Mouse (Mus musculus): ENCODE data around the gene Ctf2. TPM values are rescaled to one million over a fixed set of nuclear protein-coding genes. Genes with fewer than 3 reads are reported as not detected.

The Ctf2 gene
- polyA plus RNA-seq, 1 experiment from 2014 or later: 0.11 TPM

DNA sequence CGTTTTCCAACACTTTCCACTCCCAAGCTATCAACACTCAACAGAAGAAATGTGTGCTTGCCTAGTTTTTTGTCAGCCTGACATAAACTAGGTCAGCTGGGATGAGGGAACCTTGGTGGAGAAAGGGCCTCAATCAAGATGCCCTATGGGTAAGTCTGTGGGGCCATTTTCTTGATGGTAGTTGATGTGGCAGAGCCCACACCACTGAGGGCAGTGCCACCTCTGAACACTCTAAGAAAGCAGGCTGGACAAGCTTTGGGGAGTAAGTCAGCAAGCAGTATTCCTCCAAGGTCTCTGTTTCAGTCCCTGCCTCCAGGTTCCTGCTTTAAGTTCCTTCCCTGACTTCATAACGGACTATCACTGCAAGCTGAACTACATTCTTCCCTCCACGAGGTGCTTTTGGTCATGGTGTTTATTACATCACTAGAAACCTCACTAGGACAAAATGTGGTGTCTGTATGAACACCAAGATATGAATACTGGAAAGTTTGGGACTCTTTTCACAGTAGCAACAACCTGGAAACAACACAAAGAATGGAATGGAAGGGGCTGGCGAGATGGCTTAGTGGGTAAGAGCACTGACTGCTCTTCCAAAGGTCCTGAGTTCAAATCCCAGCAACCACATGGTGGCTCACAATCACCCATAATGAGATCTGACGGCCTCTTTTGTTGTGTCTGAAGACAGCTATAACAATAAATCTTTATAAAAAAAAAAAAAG lies 22.5 kb downstream of the Ctf2 start:
- Histone ChIP-seq H3K9me3 (replicated peaks; ENCODE audit: control insufficient read depth, low read length) (no peaks in the 10 kb centered on the region), H3K4me2 (ENCODE audit: low read depth, low read length) (peak overlapping the region; percentile 84), H3K9ac (ENCODE audit: low read length) (peak overlapping the region; percentile 93), H3K36me3 (ENCODE audit: control insufficient read depth, insufficient read depth) (peaks cover 11% of the 10 kb centered on the region; the same call in 1 of the 2 replicates), H3K27ac (ENCODE audit: low read length) (peak overlapping the region; percentile 98), H3K4me1 (ENCODE audit: control insufficient read depth, insufficient read depth, low read length) (peaks cover 29% of the 10 kb centered on the region), H3K27me3 (ENCODE audit: control insufficient read depth, insufficient read depth, low read length) (no peaks in the 10 kb centered on the region), H3K4me3 (ENCODE audit: low read length) (peak overlapping the region; percentile 82)
- ATAC-seq (replicated peaks; ENCODE audit: extremely low read depth, insufficient read depth, low FRiP score): no peak
- 62% methylated on average over 5 of the region's 5 CpGs for WGBS

DNA sequence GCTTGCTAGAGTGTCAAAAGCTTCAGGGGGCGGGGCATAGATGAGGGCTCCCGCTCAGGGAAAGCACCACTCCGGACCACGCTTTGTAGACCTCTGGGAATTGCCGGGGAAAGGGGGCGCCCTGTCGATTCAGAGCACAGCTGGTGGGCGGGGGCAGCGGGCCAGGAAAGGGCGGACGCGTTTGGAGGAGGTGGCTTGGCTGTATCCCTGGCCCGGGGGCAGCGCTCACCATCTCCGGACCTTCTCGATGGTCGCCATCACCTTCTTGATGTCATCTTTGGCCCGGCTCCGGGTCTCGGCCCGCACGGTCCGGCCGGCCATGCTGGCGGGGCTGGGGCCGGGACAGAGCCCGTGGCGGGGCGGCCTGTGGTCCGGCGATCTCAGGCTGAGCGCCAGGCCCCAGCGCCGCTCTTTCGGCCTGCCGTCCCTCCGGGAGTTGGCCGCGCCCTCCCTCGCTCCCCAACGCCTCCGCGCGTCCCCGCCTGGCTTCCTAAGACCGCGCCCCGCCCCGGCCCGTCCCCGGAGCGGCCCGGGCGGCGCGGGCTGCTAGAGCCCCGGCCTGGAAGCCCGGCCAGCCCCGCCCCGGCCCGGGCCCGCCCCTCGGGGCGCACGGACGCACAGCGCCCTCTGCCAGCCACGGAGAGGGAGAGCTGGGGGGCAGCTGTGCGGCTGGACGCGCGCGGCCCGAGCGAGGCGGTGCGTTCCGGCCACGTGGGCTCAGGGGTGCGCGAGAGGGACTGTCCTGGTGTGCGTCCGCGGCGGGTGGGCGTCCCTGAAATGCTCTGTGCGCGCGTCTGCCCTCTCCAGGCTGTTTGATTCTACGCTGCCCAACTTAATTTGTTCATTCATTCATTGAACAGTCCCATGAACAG lies 23.5 kb downstream of the Ctf2 start, which contains the start of gene Bcl7c:
TSS of gene Bcl7c (minus strand) at position 727 of the 872 bp plus-strand sequence.
- Histone ChIP-seq H3K27me3 (ENCODE audit: control insufficient read depth, insufficient read depth, low read length) (no peaks in the 10 kb centered on the region), H3K9me3 (replicated peaks; ENCODE audit: control insufficient read depth, low read length) (no peaks in the 10 kb centered on the region), H3K27ac (ENCODE audit: low read length) (peak within 1 kb of the TSS; percentile 98), H3K4me2 (ENCODE audit: low read depth, low read length) (peak within 1 kb of the TSS; percentile 84), H3K36me3 (ENCODE audit: control insufficient read depth, insufficient read depth) (peaks cover 18% of the 10 kb centered on the region), H3K4me3 (ENCODE audit: low read length) (peak within 1 kb of the TSS; percentile 82), H3K9ac (ENCODE audit: low read length) (peak within 1 kb of the TSS; percentile 93), H3K4me1 (ENCODE audit: control insufficient read depth, insufficient read depth, low read length) (peaks cover 29% of the 10 kb centered on the region)
- WGBS: 1% methylated on average over 88 of the region's 90 CpGs
- peak; percentile 85 for ATAC-seq (replicated peaks; ENCODE audit: extremely low read depth, insufficient read depth, low FRiP score)

GRCm38 (mm10) chr7:127707957-127708206 lies 24.1 kb downstream of the Ctf2 start:
- Histone ChIP-seq H3K36me3 (ENCODE audit: control insufficient read depth, insufficient read depth) (peaks cover 24% of the 10 kb centered on the region), H3K4me3 (ENCODE audit: low read length) (peak overlapping the region; percentile 82), H3K9ac (ENCODE audit: low read length) (peak overlapping the region; percentile 93), H3K4me1 (ENCODE audit: control insufficient read depth, insufficient read depth, low read length) (peaks cover 28% of the 10 kb centered on the region), H3K4me2 (ENCODE audit: low read depth, low read length) (peak overlapping the region; percentile 84), H3K27ac (ENCODE audit: low read length) (peak overlapping the region; percentile 98), H3K9me3 (replicated peaks; ENCODE audit: control insufficient read depth, low read length) (no peaks in the 10 kb centered on the region), H3K27me3 (ENCODE audit: control insufficient read depth, insufficient read depth, low read length) (no peaks in the 10 kb centered on the region)
- 1% methylated on average over 5 of the region's 5 CpGs for WGBS
- no peak for ATAC-seq (replicated peaks; ENCODE audit: extremely low read depth, insufficient read depth, low FRiP score)

DNA sequence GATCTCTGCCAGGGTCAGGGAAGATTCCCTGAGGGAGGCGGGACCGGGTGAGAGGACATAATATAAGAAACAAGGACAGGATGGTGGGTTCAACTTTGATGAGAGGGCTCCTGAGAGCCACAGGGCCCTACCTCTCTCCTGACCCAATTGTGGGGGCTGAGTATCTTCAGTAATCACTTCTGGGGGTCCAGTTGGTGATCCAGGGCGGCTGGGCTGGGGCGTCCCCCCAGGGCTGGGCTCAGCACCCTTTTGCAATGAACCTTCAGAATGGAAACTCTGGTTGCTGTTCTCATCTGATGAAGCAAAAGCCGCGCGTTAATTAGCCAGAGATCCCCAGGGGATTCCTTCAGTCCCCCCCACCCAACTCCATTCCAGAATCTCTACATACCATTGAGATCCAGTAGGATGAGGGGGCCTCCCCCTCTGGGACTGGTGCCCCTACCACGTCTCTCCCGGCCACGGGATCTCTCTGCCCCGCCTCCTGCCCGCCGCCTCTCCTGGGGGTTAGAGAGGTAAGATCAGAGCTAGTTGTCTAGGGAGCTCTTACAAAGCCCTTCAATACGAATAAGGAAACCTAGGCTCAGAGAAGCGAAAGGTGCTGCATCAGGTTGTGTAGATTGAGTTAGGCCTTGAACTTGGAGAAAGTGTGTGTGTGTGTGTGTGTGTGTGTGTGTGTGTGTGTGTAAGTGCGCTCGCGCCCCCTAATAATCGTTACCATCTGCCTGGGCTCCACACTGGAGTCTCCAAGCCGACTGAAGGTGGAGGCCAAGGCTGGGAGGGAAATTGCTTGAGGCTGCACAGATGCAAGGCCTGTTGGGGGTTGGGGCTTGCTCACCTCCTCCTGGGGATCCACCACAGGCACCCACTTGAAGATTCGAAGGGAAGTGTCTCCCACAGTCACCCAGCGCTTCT lies 24.7 kb downstream of the Ctf2 start:
- Histone ChIP-seq H3K27me3 (ENCODE audit: control insufficient read depth, insufficient read depth, low read length) (no peaks in the 10 kb centered on the region), H3K4me2 (ENCODE audit: low read depth, low read length) (peak overlapping the region; percentile 84), H3K9ac (ENCODE audit: low read length) (peak overlapping the region; percentile 93), H3K36me3 (ENCODE audit: control insufficient read depth, insufficient read depth) (peaks cover 25% of the 10 kb centered on the region), H3K4me1 (ENCODE audit: control insufficient read depth, insufficient read depth, low read length) (peaks cover 23% of the 10 kb centered on the region), H3K9me3 (replicated peaks; ENCODE audit: control insufficient read depth, low read length) (no peaks in the 10 kb centered on the region), H3K27ac (ENCODE audit: low read length) (peak overlapping the region; percentile 98), H3K4me3 (ENCODE audit: low read length) (peak overlapping the region; percentile 82)
- 31% methylated on average over 22 of the region's 22 CpGs for WGBS
- ATAC-seq (replicated peaks; ENCODE audit: extremely low read depth, insufficient read depth, low FRiP score): no peak

DNA sequence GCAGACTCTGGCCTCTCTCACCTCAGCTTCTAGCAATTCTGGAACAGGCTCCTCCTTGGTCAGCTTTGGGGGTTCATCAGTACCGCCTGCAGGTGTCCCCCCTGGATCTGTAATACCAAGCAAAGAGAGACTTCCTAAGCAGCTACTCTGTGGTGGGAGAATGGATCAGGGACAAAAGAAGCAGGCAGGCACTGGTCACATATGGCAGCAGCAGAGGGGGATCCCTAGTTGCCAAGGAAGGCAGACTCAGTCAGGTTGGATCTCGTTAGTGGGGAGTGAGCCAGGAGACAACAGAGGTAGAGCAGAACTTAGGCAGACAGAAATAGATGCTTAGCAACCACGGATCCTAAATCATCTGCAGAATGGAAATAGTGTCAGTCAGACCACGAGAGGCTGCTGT lies 26.3 kb downstream of the Ctf2 start:
- no peak overlapping the region for H3K27ac ChIP-seq (ENCODE audit: low read length)
- no peak overlapping the region for H3K4me2 ChIP-seq (ENCODE audit: low read depth, low read length)
- no peaks in the 10 kb centered on the region for H3K9me3 ChIP-seq (replicated peaks; ENCODE audit: control insufficient read depth, low read length)
- H3K4me1 ChIP-seq (ENCODE audit: control insufficient read depth, insufficient read depth, low read length): peaks cover 17% of the 10 kb centered on the region
- no peak overlapping the region for H3K9ac ChIP-seq (ENCODE audit: low read length)
- H3K27me3 ChIP-seq (ENCODE audit: control insufficient read depth, insufficient read depth, low read length): no peaks in the 10 kb centered on the region
- peaks cover 25% of the 10 kb centered on the region for H3K36me3 ChIP-seq (ENCODE audit: control insufficient read depth, insufficient read depth)
- no peak overlapping the region for H3K4me3 ChIP-seq (ENCODE audit: low read length)
- 80% methylated on average over 4 of the region's 4 CpGs for WGBS
- ATAC-seq (replicated peaks; ENCODE audit: extremely low read depth, insufficient read depth, low FRiP score): no peak

DNA sequence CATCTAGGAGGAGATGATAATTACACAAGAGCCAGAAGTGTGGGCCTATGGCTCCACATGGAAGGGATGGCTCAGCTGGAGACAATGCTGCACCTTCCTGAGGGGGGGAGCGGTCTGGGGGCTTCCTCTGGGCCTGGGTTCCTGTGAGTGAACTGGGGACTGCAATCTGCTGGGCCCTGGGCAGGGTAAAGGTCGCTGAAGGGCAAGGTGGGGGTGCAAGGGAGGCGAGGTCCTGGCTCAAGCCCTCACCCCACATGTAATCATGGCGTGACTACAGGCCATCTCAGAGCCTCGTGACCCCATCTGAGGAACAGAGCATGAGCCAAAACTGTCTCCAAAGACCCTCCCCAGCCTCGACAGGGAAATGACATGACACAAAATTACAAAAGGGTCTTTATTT lies 27.4 kb downstream of the Ctf2 start:
- WGBS: 80% methylated on average over 6 of the region's 6 CpGs
- Histone ChIP-seq H3K36me3 (ENCODE audit: control insufficient read depth, insufficient read depth) (peaks cover 27% of the 10 kb centered on the region), H3K4me1 (ENCODE audit: control insufficient read depth, insufficient read depth, low read length) (peaks cover 17% of the 10 kb centered on the region), H3K9me3 (replicated peaks; ENCODE audit: control insufficient read depth, low read length) (no peaks in the 10 kb centered on the region), H3K4me3 (ENCODE audit: low read length) (no peak overlapping the region), H3K9ac (ENCODE audit: low read length) (no peak overlapping the region), H3K4me2 (ENCODE audit: low read depth, low read length) (no peak overlapping the region), H3K27ac (ENCODE audit: low read length) (no peak overlapping the region), H3K27me3 (ENCODE audit: control insufficient read depth, insufficient read depth, low read length) (no peaks in the 10 kb centered on the region)
- no peak for ATAC-seq (replicated peaks; ENCODE audit: extremely low read depth, insufficient read depth, low FRiP score)

- H3K36me3 ChIP-seq (ENCODE audit: control insufficient read depth, insufficient read depth): peaks cover 27% of the 10 kb centered on the region
- 91% methylated on average over 8 of the region's 8 CpGs for WGBS
Observed at GRCm38 (mm10) chr7:127703561-127704178, 28.3 kb downstream of the Ctf2 start.

DNA sequence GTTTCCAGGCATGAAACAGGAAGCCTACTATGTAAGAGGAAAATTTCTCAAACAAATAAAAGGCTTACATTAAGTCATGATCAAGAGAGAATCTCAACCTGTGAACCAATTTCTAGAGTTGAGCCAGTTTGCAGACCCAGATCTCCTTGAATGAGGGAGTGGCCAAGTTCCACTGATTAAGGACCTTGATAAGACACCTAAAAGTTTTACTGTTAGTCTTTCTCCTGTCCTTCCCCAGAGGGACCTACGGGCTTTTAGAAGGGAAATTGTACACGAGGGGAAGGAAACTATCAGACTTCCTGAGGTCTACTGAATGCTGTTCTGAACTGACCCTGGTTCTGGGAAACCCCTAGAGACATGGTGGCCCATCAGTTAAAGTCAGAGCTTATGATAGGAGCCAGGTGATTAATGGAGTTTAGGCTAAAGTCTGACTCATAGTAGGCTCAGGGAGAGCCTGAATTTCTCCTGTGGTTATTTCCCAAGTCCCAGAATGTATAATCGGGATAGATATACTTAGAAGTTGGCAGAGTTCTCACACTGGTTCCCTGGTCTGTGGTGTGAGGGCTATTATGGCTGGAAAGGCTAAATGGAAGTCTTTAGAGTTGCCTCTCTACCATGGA lies 31.1 kb downstream of the Ctf2 start:
- Histone ChIP-seq H3K36me3 (ENCODE audit: control insufficient read depth, insufficient read depth) (peaks cover 22% of the 10 kb centered on the region), H3K4me1 (ENCODE audit: control insufficient read depth, insufficient read depth, low read length) (no peaks in the 10 kb centered on the region), H3K4me2 (ENCODE audit: low read depth, low read length) (no peak overlapping the region), H3K27ac (ENCODE audit: low read length) (no peak overlapping the region), H3K27me3 (ENCODE audit: control insufficient read depth, insufficient read depth, low read length) (no peaks in the 10 kb centered on the region), H3K9me3 (replicated peaks; ENCODE audit: control insufficient read depth, low read length) (no peaks in the 10 kb centered on the region), H3K9ac (ENCODE audit: low read length) (no peak overlapping the region), H3K4me3 (ENCODE audit: low read length) (no peak overlapping the region)
- WGBS: 64% methylated on average over 3 of the region's 3 CpGs
- no peak for ATAC-seq (replicated peaks; ENCODE audit: extremely low read depth, insufficient read depth, low FRiP score)

More at GRCm38 (mm10) chr7:127703561-127704178, 28.3 kb downstream of the Ctf2 start:
- no peaks in the 10 kb centered on the region for H3K9me3 ChIP-seq (replicated peaks; ENCODE audit: control insufficient read depth, low read length)
- no peak overlapping the region for H3K27ac ChIP-seq (ENCODE audit: low read length)
- H3K27me3 ChIP-seq (ENCODE audit: control insufficient read depth, insufficient read depth, low read length): no peaks in the 10 kb centered on the region
- H3K4me2 ChIP-seq (ENCODE audit: low read depth, low read length): no peak overlapping the region
- no peak overlapping the region for H3K9ac ChIP-seq (ENCODE audit: low read length)
- peaks cover 11% of the 10 kb centered on the region for H3K4me1 ChIP-seq (ENCODE audit: control insufficient read depth, insufficient read depth, low read length)
- ATAC-seq (replicated peaks; ENCODE audit: extremely low read depth, insufficient read depth, low FRiP score): no peak
- H3K4me3 ChIP-seq (ENCODE audit: low read length): no peak overlapping the region

Measured in heart, embryonic 16.5 days (tissue).